ENCODE assay signal across 8 mouse cellular contexts in genomic region chr2:27886148-27886551, GRCm38 (mm10). TPM values are rescaled to one million over a fixed set of nuclear protein-coding genes. Genes with fewer than 3 reads are reported as not detected.
DNase-seq lines count a peak whose midpoint lies in the region; ATAC-seq lines count a peak whose summit lies in the region.

Col5a1 (plus strand) TSS chr2:27886425.

- peak within 1 kb of the TSS; percentile 72 for H3K9ac ChIP-seq in hindbrain, embryonic 13.5 days
- H3K9ac ChIP-seq in neural tube, embryonic 11.5 days (ENCODE audit: low read length): peak within 1 kb of the TSS; percentile 80

- H3K9me3 ChIP-seq in hindbrain, embryonic 13.5 days: no peaks in the 10 kb centered on the region
- no peaks in the 10 kb centered on the region for H3K9me3 ChIP-seq in neural tube, embryonic 11.5 days (ENCODE audit: control insufficient read depth, low read length)

- H3K4me3 ChIP-seq in hindbrain, embryonic 13.5 days: peak within 1 kb of the TSS; percentile 52
- H3K4me3 ChIP-seq in neural tube, embryonic 11.5 days (ENCODE audit: low read depth, low read length): peak within 1 kb of the TSS; percentile 67

- ATAC-seq in hindbrain, embryonic 13.5 days (ENCODE audit: low FRiP score): peak; percentile 80
- peak; percentile 88 for ATAC-seq in neural tube, embryonic 11.5 days (ENCODE audit: insufficient read depth, low FRiP score, low TSS enrichment)

- peak within 1 kb of the TSS; percentile 55; the same call in 1 of the 2 replicates for H3K27ac ChIP-seq in hindbrain, embryonic 13.5 days
- peak within 1 kb of the TSS; percentile 42 for H3K27ac ChIP-seq in neural tube, embryonic 11.5 days (ENCODE audit: low read depth, low read length)

- peak within 1 kb of the TSS; percentile 94 for H3K4me2 ChIP-seq in hindbrain, embryonic 13.5 days
- peak within 1 kb of the TSS; percentile 96 for H3K4me2 ChIP-seq in neural tube, embryonic 11.5 days (ENCODE audit: low read depth)

- DNase-seq in cerebellum, postnatal 14 days: peak; percentile 40 to 55
- no peak for DNase-seq in cerebellum, adult 11-12 months
- peak; percentile 94 for DNase-seq in adrenal gland, postnatal 14 days
- DNase-seq in gastrocnemius, adult 18-20 months (ENCODE audit: low spot score): peak; percentile 84
- peak; percentile 79 for DNase-seq in liver
- peak; percentile 91 for DNase-seq in neural tube, embryonic 11.5 days (ENCODE audit: low spot score)
- peak; percentile 77 for DNase-seq in thymus, postnatal 25 days

- H3K36me3 ChIP-seq in hindbrain, embryonic 13.5 days: no peaks in the 10 kb centered on the region
- no peaks in the 10 kb centered on the region for H3K36me3 ChIP-seq in neural tube, embryonic 11.5 days (ENCODE audit: control insufficient read depth, insufficient read depth, low read length)

- peaks cover 64% of the 10 kb centered on the region for H3K27me3 ChIP-seq in hindbrain, embryonic 13.5 days
- peaks cover 7% of the 10 kb centered on the region; the same call in 1 of the 2 replicates for H3K27me3 ChIP-seq in neural tube, embryonic 11.5 days (ENCODE audit: control insufficient read depth, insufficient read depth, low read length)

- WGBS in hindbrain, embryonic 13.5 days: under 1% methylated on average over 28 of the region's 45 CpGs
- under 1% methylated on average over 42 of the region's 45 CpGs for WGBS in neural tube, embryonic 11.5 days

- peaks cover 42% of the 10 kb centered on the region for H3K4me1 ChIP-seq in hindbrain, embryonic 13.5 days (replicated peaks)
- H3K4me1 ChIP-seq in neural tube, embryonic 11.5 days (ENCODE audit: control insufficient read depth, insufficient read depth, low read length): peaks cover 11% of the 10 kb centered on the region

RNA-seq across cellular contexts. Expression of gene Col5a1, which starts in this region (rescaled TPM):
- total RNA-seq in adrenal gland, postnatal 14 days (2021): 73.1 and 76.7 TPM in 2 replicates
- 10 to 100 TPM; 10.5 to 11.2 TPM for total RNA-seq in gastrocnemius, adult 18-20 months (2021)
- 15.4 and 16.3 TPM in 2 replicates for polyA plus RNA-seq in hindbrain, embryonic 13.5 days (2015; fragmentation: Nextera tagmentation; extraction: Ambion mirVana)
- polyA plus RNA-seq in neural tube, embryonic 11.5 days (2014; fragmentation: Nextera tagmentation; extraction: Ambion mirVana): 28.1 and 30.1 TPM in 2 replicates
